Mouse (Mus musculus) embryonic facial prominence, embryonic 15.5 days (tissue): ENCODE measurements around the gene Gnpnat1. TPM values are rescaled to one million over a fixed set of nuclear protein-coding genes. Genes with fewer than 3 reads are reported as not detected.
"Not testable (repeated sequence)": the region's sequence is repeated elsewhere in the genome, so short reads cannot be mapped to it uniquely, and the experiment has no call there.

Experiments used
- ATAC-seq: fragments of 200-750 bp; cut with Nextera tagmentation; 2 replicates; pipeline ENCODE4 v1.8.0; 2017; ENCODE audit warnings: low read depth, moderate TSS enrichment; ENCODE audit not compliant: insufficient number of reproducible peaks, low FRiP score, low TSS enrichment
- H3K27ac ChIP-seq: fragments of 300-500 bp; sonication (generic); replicated peaks from 2 replicates; pipeline ENCODE4 v1.5.1; 2015; ENCODE audit warnings: mild to moderate bottlenecking, inconsistent platforms
- H3K27me3 ChIP-seq: fragments of 300-500 bp; sonication (generic); 2 replicates; pipeline ENCODE4 v1.6.1; 2015; ENCODE audit warnings: inconsistent platforms
- H3K36me3 ChIP-seq: fragments of 300-500 bp; sonication (generic); 2 replicates; pipeline ENCODE4 v1.6.1; 2015; ENCODE audit warnings: mild to moderate bottlenecking, inconsistent platforms
- H3K4me1 ChIP-seq: fragments of 300-500 bp; sonication (generic); 2 replicates; pipeline ENCODE4 v1.6.1; 2015; ENCODE audit warnings: inconsistent platforms
- H3K4me2 ChIP-seq: fragments of 300-500 bp; sonication (generic); replicated peaks from 2 replicates; pipeline ENCODE4 v1.6.1; 2015; ENCODE audit warnings: mild to moderate bottlenecking, inconsistent platforms
- H3K4me3 ChIP-seq: fragments of 300-500 bp; sonication (generic); replicated peaks from 2 replicates; pipeline ENCODE4 v1.5.1; 2015; ENCODE audit warnings: mild to moderate bottlenecking, inconsistent platforms
- H3K9ac ChIP-seq: fragments of 300-500 bp; sonication (generic); 2 replicates; pipeline ENCODE4 v1.6.1; 2015; ENCODE audit warnings: inconsistent platforms
- H3K9me3 ChIP-seq: fragments of 300-500 bp; sonication (generic); replicated peaks from 2 replicates; pipeline ENCODE4 v1.6.1; 2016; ENCODE audit warnings: inconsistent platforms
- WGBS: fragments of 180-500 bp; shearing (Covaris S2); methylation state at CpG from one replicate; pipeline ENCODE4 v1.1.7; 2015; 5-methylcytosine and 5-hydroxymethylcytosine counted together
- polyA plus RNA-seq: library from polyadenylated mRNA; unstranded; fragments of >200 nt; fragmentation: Nextera tagmentation; extraction: Ambion mirVana; gene quantifications from 2 replicates; pipeline ENCODE4 v1.2.1, GENCODE M21; 2015

Gene Gnpnat1
- 42.1 and 42.6 TPM in 2 replicates for polyA plus RNA-seq

- H3K27ac ChIP-seq, H3K4me1 ChIP-seq, H3K9ac ChIP-seq, H3K9me3 ChIP-seq, ATAC-seq, H3K27me3 ChIP-seq, H3K36me3 ChIP-seq, H3K4me2 ChIP-seq, H3K4me3 ChIP-seq: not testable (repeated sequence)
- WGBS, result 77% methylated on average over 2 of the region's 3 CpGs
Measured at GRCm38 (mm10) chr14:45404813-45405212, at the start of gene Gnpnat1. TSS of gene Gnpnat1 (minus strand) at chr14:45404913.

- Histone ChIP-seq H3K4me2 (no peak overlapping the region), H3K36me3 (peaks cover 10% of the 10 kb centered on the region; the same call in 1 of the 2 replicates), H3K27me3 (no peaks in the 10 kb centered on the region), H3K4me1 (peaks cover 11% of the 10 kb centered on the region), H3K27ac (no peak overlapping the region), H3K4me3 (no peak overlapping the region), H3K9me3 (no peaks in the 10 kb centered on the region), H3K9ac (no peak overlapping the region)
- 61% methylated on average over 5 of the region's 5 CpGs for WGBS
- no peak for ATAC-seq
Measured at GRCm38 (mm10) chr14:45453538-45454233, 49.0 kb upstream of the Gnpnat1 start.

GRCm38 (mm10) chr14:45452861-45453512 is 48.3 kb upstream of the Gnpnat1 start:
- H3K27ac ChIP-seq, result no peak overlapping the region
- no peak for ATAC-seq
- H3K4me3 ChIP-seq, result no peak overlapping the region
- H3K4me1 ChIP-seq, result peaks cover 11% of the 10 kb centered on the region
- 34% methylated on average over 11 of the region's 11 CpGs for WGBS
- no peak overlapping the region for H3K4me2 ChIP-seq
- no peak overlapping the region for H3K9ac ChIP-seq
- H3K9me3 ChIP-seq, result no peaks in the 10 kb centered on the region
- H3K36me3 ChIP-seq, result peaks cover 5% of the 10 kb centered on the region; the same call in 1 of the 2 replicates
- H3K27me3 ChIP-seq, result no peaks in the 10 kb centered on the region

- Histone ChIP-seq H3K27me3 (no peaks in the 10 kb centered on the region), H3K36me3 (no peaks in the 10 kb centered on the region), H3K4me1 (peaks cover 11% of the 10 kb centered on the region), H3K4me3 (no peak overlapping the region), H3K9ac (no peak overlapping the region), H3K4me2 (no peak overlapping the region), H3K27ac (no peak overlapping the region), H3K9me3 (no peaks in the 10 kb centered on the region)
- WGBS, result 41% methylated on average over 4 of the region's 4 CpGs
- ATAC-seq, result no peak
Measured at GRCm38 (mm10) chr14:45452148-45452547, 47.4 kb upstream of the Gnpnat1 start.

GRCm38 (mm10) chr14:45451090-45451489 is 46.4 kb upstream of the Gnpnat1 start:
- peaks cover 8% of the 10 kb centered on the region; the same call in 1 of the 2 replicates for H3K4me1 ChIP-seq
- no peak overlapping the region for H3K27ac ChIP-seq
- H3K9ac ChIP-seq, result no peak overlapping the region
- 25% methylated on average over 2 of the region's 2 CpGs for WGBS
- ATAC-seq, result no peak
- no peaks in the 10 kb centered on the region for H3K27me3 ChIP-seq
- H3K36me3 ChIP-seq, result no peaks in the 10 kb centered on the region
- no peaks in the 10 kb centered on the region for H3K9me3 ChIP-seq
- H3K4me2 ChIP-seq, result no peak overlapping the region
- H3K4me3 ChIP-seq, result no peak overlapping the region

DNA sequence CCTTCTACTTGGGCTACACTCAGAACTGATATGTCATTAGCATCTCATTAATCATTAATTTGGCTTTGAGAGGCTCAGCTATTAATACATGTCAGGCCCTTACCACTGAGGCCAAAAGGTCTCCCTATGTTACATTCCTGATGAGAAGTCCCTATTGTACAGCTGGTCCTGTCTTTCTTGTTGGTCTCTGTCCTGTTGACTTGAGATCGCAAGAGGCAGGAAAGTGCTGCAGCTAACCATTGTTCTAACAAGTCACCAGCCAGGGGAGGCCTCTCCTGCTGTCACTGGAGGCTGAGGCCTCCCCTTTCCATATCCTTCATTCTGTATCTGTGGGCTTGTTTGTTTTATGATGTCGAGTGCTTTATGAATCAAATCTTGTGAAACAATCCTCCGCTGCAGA is 42.1 kb upstream of the Gnpnat1 start:
- Histone ChIP-seq H3K4me3 (no peak overlapping the region), H3K4me1 (peaks cover 20% of the 10 kb centered on the region), H3K4me2 (no peak overlapping the region), H3K27me3 (no peaks in the 10 kb centered on the region), H3K36me3 (no peaks in the 10 kb centered on the region), H3K9me3 (no peaks in the 10 kb centered on the region), H3K9ac (no peak overlapping the region), H3K27ac (no peak overlapping the region)
- 78% methylated on average over 3 of the region's 3 CpGs for WGBS
- ATAC-seq, result no peak

- Histone ChIP-seq H3K4me1 (peaks cover 16% of the 10 kb centered on the region), H3K9me3 (no peaks in the 10 kb centered on the region), H3K9ac (no peak overlapping the region), H3K4me2 (no peak overlapping the region), H3K27me3 (no peaks in the 10 kb centered on the region), H3K36me3 (no peaks in the 10 kb centered on the region), H3K4me3 (no peak overlapping the region), H3K27ac (no peak overlapping the region)
- 40% methylated on average over 12 of the region's 12 CpGs for WGBS
- no peak for ATAC-seq
Measured at GRCm38 (mm10) chr14:45445445-45445844, 40.7 kb upstream of the Gnpnat1 start.

DNA sequence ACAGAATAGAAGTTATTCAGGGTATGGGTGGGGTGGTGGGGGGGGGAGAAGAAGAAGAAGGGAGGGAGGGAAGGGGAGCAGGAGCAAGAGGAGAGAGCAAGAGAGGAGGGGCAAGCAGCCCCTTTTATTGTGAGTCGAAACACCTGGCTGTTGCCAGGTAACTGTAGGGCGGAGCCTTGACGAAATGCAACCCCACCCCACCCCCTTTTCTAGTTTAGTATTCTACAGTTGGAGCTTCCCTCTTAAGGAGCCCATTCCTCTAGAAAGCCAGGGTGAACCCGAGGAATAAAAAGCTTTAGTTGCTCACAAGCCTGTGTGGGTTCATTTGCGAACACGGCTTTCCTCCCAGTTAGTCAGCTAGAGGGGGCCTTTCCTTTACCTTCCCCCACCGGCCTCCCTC is 40.2 kb upstream of the Gnpnat1 start:
- Histone ChIP-seq H3K4me2 (no peak overlapping the region), H3K9ac (no peak overlapping the region), H3K4me1 (peaks cover 16% of the 10 kb centered on the region), H3K9me3 (no peaks in the 10 kb centered on the region), H3K27me3 (no peaks in the 10 kb centered on the region), H3K36me3 (no peaks in the 10 kb centered on the region), H3K27ac (no peak overlapping the region), H3K4me3 (no peak overlapping the region)
- ATAC-seq, result no peak
- 44% methylated on average over 7 of the region's 7 CpGs for WGBS

DNA sequence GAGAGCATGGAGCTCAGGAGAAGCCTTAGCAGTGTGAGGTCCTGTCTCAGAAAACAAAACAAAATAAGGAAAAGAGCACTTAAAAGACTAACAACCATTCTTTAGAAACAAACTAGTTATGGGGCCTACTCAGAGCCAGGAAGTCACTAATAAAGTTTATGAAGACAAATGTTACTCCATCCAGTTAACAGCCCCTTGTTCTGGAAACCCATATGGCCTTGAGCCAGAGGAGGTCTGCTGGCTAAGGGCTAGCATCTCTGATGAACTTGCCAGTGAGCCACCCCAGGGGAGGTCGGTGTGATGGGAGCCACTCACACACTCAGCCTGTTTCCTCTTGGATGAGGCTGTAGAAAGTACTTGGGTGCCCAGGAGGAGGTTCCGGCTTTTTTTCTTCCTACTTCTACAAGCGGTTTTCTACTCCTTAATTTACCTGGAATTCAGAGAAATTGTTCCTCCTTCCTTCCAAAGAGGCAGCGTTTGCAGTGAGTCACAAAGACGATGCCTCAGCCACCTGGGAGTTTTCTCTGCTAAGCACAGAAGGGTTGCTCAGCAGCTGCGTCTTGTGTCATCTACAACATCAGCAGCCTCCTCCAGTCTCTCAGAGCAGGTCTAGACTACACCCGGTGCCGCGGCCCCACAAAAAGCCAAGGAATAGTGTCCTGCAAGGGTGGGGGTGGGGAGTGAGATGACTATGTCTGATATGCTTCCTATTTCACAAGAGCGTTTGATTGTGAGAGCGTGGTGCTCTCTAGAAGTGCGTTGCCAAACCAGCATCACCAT is 38.3 kb upstream of the Gnpnat1 start:
- no peak overlapping the region for H3K9ac ChIP-seq
- H3K27me3 ChIP-seq, result no peaks in the 10 kb centered on the region
- H3K4me2 ChIP-seq, result no peak overlapping the region
- peaks cover 22% of the 10 kb centered on the region for H3K4me1 ChIP-seq
- no peak overlapping the region for H3K4me3 ChIP-seq
- no peaks in the 10 kb centered on the region for H3K36me3 ChIP-seq
- no peaks in the 10 kb centered on the region for H3K9me3 ChIP-seq
- H3K27ac ChIP-seq, result no peak overlapping the region
- no peak for ATAC-seq
- WGBS, result 52% methylated on average over 12 of the region's 12 CpGs

GRCm38 (mm10) chr14:45441291-45441690 is 36.6 kb upstream of the Gnpnat1 start:
- Histone ChIP-seq H3K27me3 (no peaks in the 10 kb centered on the region), H3K4me3 (no peak overlapping the region), H3K4me2 (no peak overlapping the region), H3K36me3 (no peaks in the 10 kb centered on the region), H3K27ac (no peak overlapping the region), H3K9ac (no peak overlapping the region), H3K9me3 (no peaks in the 10 kb centered on the region), H3K4me1 (peaks cover 22% of the 10 kb centered on the region)
- ATAC-seq, result no peak
- WGBS, result 53% methylated on average over 6 of the region's 6 CpGs

DNA sequence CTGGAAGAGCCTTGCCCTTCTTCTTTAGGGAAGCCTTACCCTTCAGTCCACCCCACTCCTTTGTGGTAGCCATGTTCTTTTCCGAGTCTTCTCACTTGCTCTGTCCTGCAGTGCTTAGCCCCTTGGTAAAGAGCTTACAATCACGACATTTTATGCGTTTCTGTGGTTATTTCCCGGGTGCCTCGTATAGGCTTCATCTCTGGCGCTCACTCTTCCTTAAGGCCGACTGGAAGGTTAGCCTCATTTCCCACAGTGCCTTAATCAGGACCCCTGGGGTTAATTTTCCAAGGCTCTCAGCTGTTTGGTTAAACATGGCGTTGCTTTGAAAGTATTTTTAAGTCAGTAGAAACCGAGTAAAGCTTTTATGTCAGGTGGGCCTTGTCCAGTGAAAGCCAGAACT is 34.7 kb upstream of the Gnpnat1 start:
- H3K4me2 ChIP-seq, result no peak overlapping the region
- peaks cover 14% of the 10 kb centered on the region for H3K4me1 ChIP-seq
- no peak for ATAC-seq
- H3K9me3 ChIP-seq, result no peaks in the 10 kb centered on the region
- H3K9ac ChIP-seq, result no peak overlapping the region
- no peak overlapping the region for H3K4me3 ChIP-seq
- H3K36me3 ChIP-seq, result no peaks in the 10 kb centered on the region
- no peak overlapping the region for H3K27ac ChIP-seq
- WGBS, result 63% methylated on average over 9 of the region's 9 CpGs
- H3K27me3 ChIP-seq, result no peaks in the 10 kb centered on the region
